Mouse (Mus musculus) thymus, adult 2 months (tissue): Measurements from ENCODE around the gene Card19.

Source experiments
- CTCF ChIP-seq: fragments of 200-500 bp; IDR thresholded peaks from 2 replicates; pipeline ENCODE4 v1.5.1; 2012; ENCODE audit warnings: mild to moderate bottlenecking, control low read depth, low read length, moderate library complexity, borderline replicate concordance; ENCODE audit not compliant: control insufficient read depth, poor library complexity, insufficient read depth; ENCODE audit errors: extremely low read depth
- POLR2A ChIP-seq: fragments of 200-500 bp; IDR thresholded peaks from 2 replicates; pipeline ENCODE4 v1.6.1; 2012; ENCODE audit warnings: mild to moderate bottlenecking, low read length, control low read depth, moderate library complexity; ENCODE audit not compliant: control insufficient read depth, poor library complexity, insufficient read depth; ENCODE audit errors: extremely low read depth

DNA sequence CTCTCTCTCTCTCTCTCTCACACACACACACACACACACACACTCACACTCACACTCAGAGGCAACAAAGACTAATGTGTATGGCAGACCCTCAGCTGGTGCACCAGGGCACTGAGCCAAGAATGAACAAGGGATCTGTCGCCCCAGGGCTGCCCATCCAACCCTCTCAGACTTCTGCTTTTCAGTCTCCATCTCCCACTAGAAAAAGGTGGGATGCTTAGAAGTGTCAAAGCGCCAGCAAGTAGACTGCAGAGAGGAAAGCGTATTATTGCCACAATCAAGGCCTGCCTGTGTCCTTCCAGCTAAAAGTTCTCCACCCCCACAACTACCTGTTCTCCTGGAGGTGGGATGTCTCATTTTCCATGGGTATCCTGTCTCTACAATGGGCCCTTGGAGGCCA, 1.4 kb downstream of the Card19 start:
- TF ChIP-seq CTCF (no peak), POLR2A (no peak)
